Mouse (Mus musculus) liver, adult 2 months (tissue): ENCODE results near the gene Rhobtb1.

Source experiments
- CTCF ChIP-seq: fragments of 200-500 bp; IDR thresholded peaks from 2 replicates; pipeline ENCODE4 v1.5.1; 2011; ENCODE audit warnings: low read depth, low read length, control low read depth
- POLR2A ChIP-seq: fragments of 200-500 bp; IDR thresholded peaks from 2 replicates; pipeline ENCODE4 v1.6.1; 2011; ENCODE audit warnings: low read length, control low read depth; ENCODE audit not compliant: insufficient read depth; ENCODE audit errors: extremely low read depth

- TF ChIP-seq CTCF (no peak), POLR2A (no peak)
Observed at GRCm38 (mm10) chr10:69331231-69331630, 180.0 kb downstream of the Rhobtb1 start.
